In genomic region chr5:119464553-119464952, GRCm38 (mm10) we compare ENCODE assay signal across 27 mouse cellular contexts.
DNase-seq lines count a peak whose midpoint lies in the region; ATAC-seq and TF ChIP-seq lines count a peak whose summit lies in the region.
"Had no signal": no experiment of that assay in that cellular context is flagged by ENCODE, and none has a peak within 500 bp of the region (broad histone marks: within the 10 kb centered on the region; RNA-seq: fewer than 3 reads in every experiment).

No protein-coding gene starts in this region.

- H3K9me3 ChIP-seq in midbrain, embryonic 11.5 days (ENCODE audit: control insufficient read depth, low read length): no peaks in the 10 kb centered on the region
- no peaks in the 10 kb centered on the region for H3K9me3 ChIP-seq in midbrain, embryonic 16.5 days (replicated peaks; ENCODE audit: control insufficient read depth, low read length, poor library complexity, severe bottlenecking)
- no peaks in the 10 kb centered on the region for H3K9me3 ChIP-seq in hindbrain, postnatal 0 days (ENCODE audit: low read length)
- no peaks in the 10 kb centered on the region for H3K9me3 ChIP-seq in forebrain, postnatal 0 days (ENCODE audit: low read length)
- H3K9me3 ChIP-seq: forebrain, embryonic 10.5 days; forebrain, embryonic 13.5 days; heart, embryonic 12.5 days; heart, embryonic 15.5 days had no signal

- H3K4me1 ChIP-seq in midbrain, embryonic 11.5 days (ENCODE audit: control insufficient read depth, insufficient read depth, low read length): no peaks in the 10 kb centered on the region; the same call in 1 of the 2 replicates
- H3K4me1 ChIP-seq in midbrain, embryonic 16.5 days (ENCODE audit: control insufficient read depth, insufficient read depth, low read length): no peaks in the 10 kb centered on the region
- no peaks in the 10 kb centered on the region for H3K4me1 ChIP-seq in hindbrain, postnatal 0 days (ENCODE audit: insufficient read depth, low read length)
- no peaks in the 10 kb centered on the region for H3K4me1 ChIP-seq in forebrain, postnatal 0 days (ENCODE audit: insufficient read depth)
- H3K4me1 ChIP-seq: forebrain, embryonic 13.5 days; heart, embryonic 15.5 days had no signal

- H3K4me2 ChIP-seq in midbrain, embryonic 11.5 days: no peak overlapping the region
- no peak overlapping the region for H3K4me2 ChIP-seq in midbrain, embryonic 16.5 days (ENCODE audit: low read length)
- no peak overlapping the region for H3K4me2 ChIP-seq in hindbrain, postnatal 0 days (ENCODE audit: low read depth, low read length)
- H3K4me2 ChIP-seq in forebrain, postnatal 0 days (ENCODE audit: low read depth): no peak overlapping the region
- H3K4me2 ChIP-seq: forebrain, embryonic 13.5 days; heart, embryonic 12.5 days; heart, embryonic 15.5 days; hindbrain, embryonic 14.5 days had no signal

- WGBS in midbrain, embryonic 11.5 days: 88% methylated on average over 4 of the region's 4 CpGs
- 95% methylated on average over 4 of the region's 4 CpGs for WGBS in midbrain, embryonic 16.5 days
- WGBS in hindbrain, postnatal 0 days: 86% methylated on average over 4 of the region's 4 CpGs
- 93% methylated on average over 4 of the region's 4 CpGs for WGBS in forebrain, postnatal 0 days

- H3K27ac ChIP-seq in midbrain, embryonic 11.5 days (ENCODE audit: low read depth, low read length): no peak overlapping the region
- no peak overlapping the region for H3K27ac ChIP-seq in midbrain, embryonic 16.5 days (ENCODE audit: low read length)
- no peak overlapping the region for H3K27ac ChIP-seq in hindbrain, postnatal 0 days
- no peak overlapping the region for H3K27ac ChIP-seq in forebrain, postnatal 0 days (ENCODE audit: low read depth, low read length)
- H3K27ac ChIP-seq: forebrain, embryonic 10.5 days; forebrain, embryonic 13.5 days; gastrocnemius, adult 2 months; heart, embryonic 15.5 days; hindbrain, embryonic 14.5 days had no signal

- no peak overlapping the region for H3K4me3 ChIP-seq in midbrain, embryonic 11.5 days (ENCODE audit: low read depth, low read length)
- H3K4me3 ChIP-seq in midbrain, embryonic 16.5 days (ENCODE audit: low read depth, low read length): no peak overlapping the region
- no peak overlapping the region for H3K4me3 ChIP-seq in hindbrain, postnatal 0 days (ENCODE audit: low read length)
- H3K4me3 ChIP-seq in forebrain, postnatal 0 days (ENCODE audit: low read depth, low read length): no peak overlapping the region
- H3K4me3 ChIP-seq: forebrain, embryonic 10.5 days; forebrain, embryonic 13.5 days; gastrocnemius, adult 2 months; heart, embryonic 12.5 days; heart, embryonic 15.5 days had no signal

- no peak for TF ChIP-seq CTCF in hindbrain, postnatal 0 days (IDR thresholded peaks at IDR 0.05; ENCODE audit: low read depth)
- no peak for TF ChIP-seq CTCF in forebrain, postnatal 0 days (IDR thresholded peaks at IDR 0.05; ENCODE audit: low read depth)

- peak; percentile 23 for DNase-seq in midbrain, embryonic 11.5 days (ENCODE audit: low spot score, missing footprints)
- peak; percentile 74 for DNase-seq in lung, postnatal 10 days
- DNase-seq in lung, postnatal 36 days: peak; percentile 85
- no peak for DNase-seq in hindbrain, postnatal 0 days (ENCODE audit: low spot score)
- no peak for DNase-seq in forebrain, postnatal 0 days
- no peak for DNase-seq in heart, adult 11 months
- DNase-seq: adrenal gland, postnatal 10 days; adrenal gland, postnatal 36 days; B cell, adult 2 months; cerebellum, adult 18-20 months; cerebellum, adult 9-10 months; cerebellum, postnatal 14 days; gastrocnemius, adult 2 months; gastrocnemius, postnatal 14 days; heart, adult 18-20 months; heart, postnatal 10 days; heart, postnatal 4 days had no signal

- no peaks in the 10 kb centered on the region for H3K27me3 ChIP-seq in midbrain, embryonic 11.5 days (ENCODE audit: control insufficient read depth, insufficient read depth, low read length)
- H3K27me3 ChIP-seq in midbrain, embryonic 16.5 days (ENCODE audit: control insufficient read depth, insufficient read depth, low read depth, low read length): no peaks in the 10 kb centered on the region
- H3K27me3 ChIP-seq in hindbrain, postnatal 0 days (ENCODE audit: insufficient read depth, low read length): no peaks in the 10 kb centered on the region
- H3K27me3 ChIP-seq in forebrain, postnatal 0 days (ENCODE audit: insufficient read depth, low read length): no peaks in the 10 kb centered on the region
- H3K27me3 ChIP-seq: CH12.LX; forebrain, embryonic 13.5 days; heart, embryonic 12.5 days; heart, embryonic 15.5 days; Patski had no signal

- ATAC-seq in midbrain, embryonic 11.5 days (ENCODE audit: low FRiP score): no peak
- ATAC-seq in midbrain, embryonic 16.5 days: no peak
- ATAC-seq in hindbrain, postnatal 0 days: no peak
- ATAC-seq in forebrain, postnatal 0 days: no peak
- ATAC-seq: forebrain, embryonic 13.5 days; forebrain, embryonic 16.5 days; Patski had no signal

- no peaks in the 10 kb centered on the region for H3K36me3 ChIP-seq in midbrain, embryonic 11.5 days (ENCODE audit: control insufficient read depth, insufficient read depth, low read length)
- no peaks in the 10 kb centered on the region for H3K36me3 ChIP-seq in midbrain, embryonic 16.5 days (ENCODE audit: control insufficient read depth, insufficient read depth, low read length)
- H3K36me3 ChIP-seq in hindbrain, postnatal 0 days (ENCODE audit: insufficient read depth, low read length): no peaks in the 10 kb centered on the region
- H3K36me3 ChIP-seq in forebrain, postnatal 0 days (ENCODE audit: insufficient read depth): no peaks in the 10 kb centered on the region
- H3K36me3 ChIP-seq: forebrain, embryonic 10.5 days; G1E; heart, embryonic 12.5 days; heart, embryonic 15.5 days had no signal

- no peak overlapping the region for H3K9ac ChIP-seq in midbrain, embryonic 11.5 days (ENCODE audit: low read length)
- no peak overlapping the region for H3K9ac ChIP-seq in midbrain, embryonic 16.5 days (ENCODE audit: low read depth, low read length)
- H3K9ac ChIP-seq in hindbrain, postnatal 0 days (replicated peaks; ENCODE audit: low read length): no peak overlapping the region
- H3K9ac ChIP-seq in forebrain, postnatal 0 days: no peak overlapping the region
- H3K9ac ChIP-seq: forebrain, embryonic 13.5 days; heart, embryonic 12.5 days; heart, embryonic 15.5 days; hindbrain, embryonic 14.5 days had no signal

Comparison
In these comparisons a context has a peak if more than half of its experiments do, and no peak if none do; other contexts are left out.
1. DNase-seq: peak in midbrain, embryonic 11.5 days (single experiment), lung, postnatal 10 days (single experiment) and lung, postnatal 36 days (single experiment); none in hindbrain, postnatal 0 days (single experiment), forebrain, postnatal 0 days (single experiment) and heart, adult 11 months (single experiment).